Mouse (Mus musculus): Measurements from ENCODE around the gene Gm49486. TPM values are rescaled to one million over a fixed set of nuclear protein-coding genes. Genes with fewer than 3 reads are reported as not detected.

The Gm49486 gene
- polyA plus RNA-seq, 1 experiment from 2014 or later = 0.41 TPM

DNA sequence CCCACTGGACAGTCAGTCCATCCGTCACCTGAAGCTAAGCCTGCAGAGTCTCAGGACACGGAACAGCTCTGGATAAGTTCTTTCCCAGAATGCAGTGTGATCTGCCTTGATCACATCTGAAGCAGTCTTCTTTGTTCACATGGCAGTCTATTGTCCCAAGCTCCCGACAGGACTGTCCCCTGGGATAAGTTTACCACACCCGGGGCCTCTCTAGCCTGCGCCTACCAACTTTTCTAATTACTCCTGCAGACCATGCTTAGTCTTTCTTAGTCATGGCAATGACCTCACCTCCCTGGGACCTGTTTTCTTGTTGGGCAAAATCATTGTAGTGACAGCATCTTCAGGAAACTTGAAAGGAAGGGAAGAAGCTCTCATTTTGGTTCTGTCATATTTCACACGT lies 8.8 kb downstream of the Gm49486 start:
- Histone ChIP-seq H3K27me3 (ENCODE audit: control insufficient read depth, insufficient read depth, low read length) (no peaks in the 10 kb centered on the region), H3K36me3 (replicated peaks; ENCODE audit: control insufficient read depth, insufficient read depth, low read depth, low read length) (no peaks in the 10 kb centered on the region; the same call in 1 of the 2 replicates), H3K4me3 (ENCODE audit: low read depth, low read length) (no peak overlapping the region), H3K9me3 (replicated peaks; ENCODE audit: control insufficient read depth, low read length) (no peaks in the 10 kb centered on the region), H3K27ac (replicated peaks; ENCODE audit: low read depth, low read length) (no peak overlapping the region), H3K4me2 (ENCODE audit: low read depth, low read length) (no peak overlapping the region), H3K4me1 (ENCODE audit: control insufficient read depth, insufficient read depth, low read length) (no peaks in the 10 kb centered on the region), H3K9ac (replicated peaks; ENCODE audit: low read length) (no peak overlapping the region)
- DNase-seq (ENCODE audit: low spot score) (no peak), ATAC-seq (replicated peaks; ENCODE audit: insufficient number of reproducible peaks, low FRiP score, low TSS enrichment, low read depth) (no peak)
- WGBS = 90% methylated on average over 6 of the region's 6 CpGs

- ATAC-seq (replicated peaks; ENCODE audit: insufficient number of reproducible peaks, low FRiP score, low TSS enrichment, low read depth) (peak; percentile 50), DNase-seq (ENCODE audit: low spot score) (no peak)
- H3K36me3 ChIP-seq (replicated peaks; ENCODE audit: control insufficient read depth, insufficient read depth, low read depth, low read length) = no peaks in the 10 kb centered on the region; the same call in 1 of the 2 replicates
These were observed 13.5 kb downstream of the Gm49486 start for GRCm38 (mm10) chr15:79242574-79243233.

DNA sequence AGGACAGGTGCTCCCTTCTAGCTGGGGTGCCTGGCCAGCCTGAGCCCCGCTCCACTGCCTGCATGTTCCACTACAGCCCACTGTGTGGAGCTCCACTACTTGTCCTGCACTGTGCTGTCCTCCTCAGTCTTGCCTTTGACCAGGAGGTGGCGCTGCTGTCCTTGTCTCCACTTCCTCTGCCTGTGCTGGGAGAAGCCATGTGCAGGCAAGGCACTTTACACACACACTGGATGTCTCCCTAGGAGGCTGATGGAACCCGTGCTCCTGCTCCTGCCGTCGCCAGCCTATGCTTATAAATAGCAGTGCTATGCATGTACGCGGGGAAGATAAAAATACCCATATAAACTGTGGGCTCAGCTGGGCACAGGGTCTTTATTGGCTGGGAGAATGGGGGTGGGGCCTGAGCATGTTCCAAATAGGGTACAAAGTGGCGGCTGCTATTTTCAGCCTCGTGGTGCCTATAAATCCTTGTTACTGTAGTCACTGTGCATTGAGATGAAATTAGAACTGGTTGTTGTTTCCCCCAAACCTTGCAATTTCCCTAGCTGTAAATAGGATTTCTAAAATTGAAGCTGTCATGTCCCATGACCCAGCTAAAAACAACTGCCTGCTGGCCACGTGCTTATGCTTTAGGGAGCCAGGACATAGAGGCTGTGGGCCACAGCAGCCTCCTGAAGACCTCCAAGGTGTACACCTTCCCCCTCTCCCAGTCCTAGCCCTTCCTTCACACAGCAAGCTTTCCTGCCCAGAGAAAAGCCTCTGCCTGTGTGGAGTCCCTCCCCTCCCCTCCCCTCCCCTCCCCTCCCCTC lies 14.2 kb downstream of the Gm49486 start:
- no peaks in the 10 kb centered on the region for H3K4me1 ChIP-seq (ENCODE audit: control insufficient read depth, insufficient read depth, low read length)
- no peak overlapping the region for H3K9ac ChIP-seq (replicated peaks; ENCODE audit: low read length)
- DNase-seq (ENCODE audit: low spot score) = peak; percentile 95
- no peaks in the 10 kb centered on the region for H3K9me3 ChIP-seq (replicated peaks; ENCODE audit: control insufficient read depth, low read length)
- 28% methylated on average over 10 of the region's 10 CpGs for WGBS
- H3K27me3 ChIP-seq (ENCODE audit: control insufficient read depth, insufficient read depth, low read length) = no peaks in the 10 kb centered on the region
- H3K4me3 ChIP-seq (ENCODE audit: low read depth, low read length) = no peak overlapping the region
- no peak overlapping the region for H3K4me2 ChIP-seq (ENCODE audit: low read depth, low read length)
- H3K27ac ChIP-seq (replicated peaks; ENCODE audit: low read depth, low read length) = no peak overlapping the region
- H3K36me3 ChIP-seq (replicated peaks; ENCODE audit: control insufficient read depth, insufficient read depth, low read depth, low read length) = no peaks in the 10 kb centered on the region; the same call in 1 of the 2 replicates
- ATAC-seq (replicated peaks; ENCODE audit: insufficient number of reproducible peaks, low FRiP score, low TSS enrichment, low read depth) = peak; percentile 97

More at GRCm38 (mm10) chr15:79242574-79243233, 13.5 kb downstream of the Gm49486 start:
- no peak overlapping the region for H3K9ac ChIP-seq (replicated peaks; ENCODE audit: low read length)
- no peak overlapping the region for H3K4me2 ChIP-seq (ENCODE audit: low read depth, low read length)
- no peak overlapping the region for H3K27ac ChIP-seq (replicated peaks; ENCODE audit: low read depth, low read length)
- no peaks in the 10 kb centered on the region for H3K9me3 ChIP-seq (replicated peaks; ENCODE audit: control insufficient read depth, low read length)
- H3K27me3 ChIP-seq (ENCODE audit: control insufficient read depth, insufficient read depth, low read length) = no peaks in the 10 kb centered on the region
- no peaks in the 10 kb centered on the region for H3K4me1 ChIP-seq (ENCODE audit: control insufficient read depth, insufficient read depth, low read length)
- no peak overlapping the region for H3K4me3 ChIP-seq (ENCODE audit: low read depth, low read length)
- WGBS = 69% methylated on average over 13 of the region's 13 CpGs

DNA sequence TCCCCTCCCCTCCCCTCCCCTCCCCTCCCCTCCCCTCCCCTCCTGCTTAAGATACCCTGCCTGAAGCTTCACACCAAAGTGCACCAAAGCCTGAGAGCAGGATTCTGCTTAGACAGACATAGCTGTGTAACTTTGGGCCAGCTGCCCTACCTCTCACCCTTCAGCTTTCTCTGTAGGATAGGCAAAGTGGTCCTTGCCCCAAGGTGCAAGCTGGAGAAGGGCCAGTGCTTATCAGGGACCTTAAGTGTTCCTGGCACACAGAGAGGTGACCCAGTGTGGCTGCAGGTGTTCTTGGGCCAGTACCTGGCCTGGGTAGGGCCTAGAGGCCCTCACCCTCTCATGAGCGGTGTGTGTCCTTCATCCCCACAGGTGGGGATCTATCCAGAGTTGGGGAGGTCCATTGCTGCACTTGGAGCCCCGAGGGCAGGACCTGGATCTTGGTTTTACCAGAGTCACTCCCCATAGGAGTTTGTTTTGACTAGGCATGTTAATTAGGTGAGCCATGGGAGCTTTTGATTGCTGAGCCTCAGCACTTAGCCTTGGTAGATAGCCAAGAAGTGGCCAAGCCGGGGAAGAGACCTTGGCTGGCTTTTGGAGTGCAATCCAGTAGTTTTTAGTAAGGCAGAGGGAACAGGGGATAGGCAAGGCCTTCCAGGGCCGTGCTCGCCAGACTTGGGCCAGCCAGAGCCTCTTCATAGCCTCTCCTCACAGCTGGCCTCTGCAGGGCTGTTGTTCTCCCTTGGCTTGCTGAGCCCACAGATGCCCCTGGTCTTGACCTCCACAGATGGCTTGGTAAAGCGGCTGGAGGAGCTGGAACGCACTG lies 15.1 kb downstream of the Gm49486 start:
- WGBS = 63% methylated on average over 7 of the region's 7 CpGs
- no peak for DNase-seq (ENCODE audit: low spot score)
- ATAC-seq (replicated peaks; ENCODE audit: insufficient number of reproducible peaks, low FRiP score, low TSS enrichment, low read depth) = no peak
- Histone ChIP-seq H3K36me3 (replicated peaks; ENCODE audit: control insufficient read depth, insufficient read depth, low read depth, low read length) (no peaks in the 10 kb centered on the region; the same call in 1 of the 2 replicates), H3K4me2 (ENCODE audit: low read depth, low read length) (no peak overlapping the region), H3K4me3 (ENCODE audit: low read depth, low read length) (no peak overlapping the region), H3K27ac (replicated peaks; ENCODE audit: low read depth, low read length) (no peak overlapping the region), H3K9me3 (replicated peaks; ENCODE audit: control insufficient read depth, low read length) (no peaks in the 10 kb centered on the region), H3K9ac (replicated peaks; ENCODE audit: low read length) (no peak overlapping the region), H3K4me1 (ENCODE audit: control insufficient read depth, insufficient read depth, low read length) (no peaks in the 10 kb centered on the region), H3K27me3 (ENCODE audit: control insufficient read depth, insufficient read depth, low read length) (no peaks in the 10 kb centered on the region)

GRCm38 (mm10) chr15:79245321-79245720 lies 16.1 kb downstream of the Gm49486 start:
- 90% methylated on average over 3 of the region's 3 CpGs for WGBS

GRCm38 (mm10) chr15:79250236-79250635 lies 21.0 kb downstream of the Gm49486 start:
- no peak overlapping the region for H3K4me3 ChIP-seq (ENCODE audit: low read depth, low read length)
- no peak overlapping the region for H3K9ac ChIP-seq (replicated peaks; ENCODE audit: low read length)

More at GRCm38 (mm10) chr15:79245321-79245720, 16.1 kb downstream of the Gm49486 start:
- Histone ChIP-seq H3K36me3 (replicated peaks; ENCODE audit: control insufficient read depth, insufficient read depth, low read depth, low read length) (no peaks in the 10 kb centered on the region; the same call in 1 of the 2 replicates), H3K4me3 (ENCODE audit: low read depth, low read length) (no peak overlapping the region), H3K4me2 (ENCODE audit: low read depth, low read length) (no peak overlapping the region), H3K27me3 (ENCODE audit: control insufficient read depth, insufficient read depth, low read length) (no peaks in the 10 kb centered on the region), H3K9ac (replicated peaks; ENCODE audit: low read length) (no peak overlapping the region), H3K4me1 (ENCODE audit: control insufficient read depth, insufficient read depth, low read length) (no peaks in the 10 kb centered on the region), H3K9me3 (replicated peaks; ENCODE audit: control insufficient read depth, low read length) (no peaks in the 10 kb centered on the region), H3K27ac (replicated peaks; ENCODE audit: low read depth, low read length) (no peak overlapping the region)
- no peak for ATAC-seq (replicated peaks; ENCODE audit: insufficient number of reproducible peaks, low FRiP score, low TSS enrichment, low read depth)
- no peak for DNase-seq (ENCODE audit: low spot score)

GRCm38 (mm10) chr15:79251168-79251567 lies 22.0 kb downstream of the Gm49486 start:
- Histone ChIP-seq H3K4me1 (ENCODE audit: control insufficient read depth, insufficient read depth, low read length) (peaks cover 6% of the 10 kb centered on the region), H3K4me2 (ENCODE audit: low read depth, low read length) (no peak overlapping the region), H3K27me3 (ENCODE audit: control insufficient read depth, insufficient read depth, low read length) (peaks cover 22% of the 10 kb centered on the region), H3K27ac (replicated peaks; ENCODE audit: low read depth, low read length) (no peak overlapping the region), H3K4me3 (ENCODE audit: low read depth, low read length) (no peak overlapping the region), H3K9ac (replicated peaks; ENCODE audit: low read length) (no peak overlapping the region), H3K36me3 (replicated peaks; ENCODE audit: control insufficient read depth, insufficient read depth, low read depth, low read length) (no peaks in the 10 kb centered on the region; the same call in 1 of the 2 replicates), H3K9me3 (replicated peaks; ENCODE audit: control insufficient read depth, low read length) (no peaks in the 10 kb centered on the region)
- no peak for ATAC-seq (replicated peaks; ENCODE audit: insufficient number of reproducible peaks, low FRiP score, low TSS enrichment, low read depth)
- DNase-seq (ENCODE audit: low spot score) = no peak
- 45% methylated on average over 7 of the region's 7 CpGs for WGBS

More at GRCm38 (mm10) chr15:79250236-79250635, 21.0 kb downstream of the Gm49486 start:
- Histone ChIP-seq H3K4me2 (ENCODE audit: low read depth, low read length) (no peak overlapping the region), H3K27ac (replicated peaks; ENCODE audit: low read depth, low read length) (no peak overlapping the region), H3K4me1 (ENCODE audit: control insufficient read depth, insufficient read depth, low read length) (peaks cover 6% of the 10 kb centered on the region), H3K9me3 (replicated peaks; ENCODE audit: control insufficient read depth, low read length) (no peaks in the 10 kb centered on the region), H3K36me3 (replicated peaks; ENCODE audit: control insufficient read depth, insufficient read depth, low read depth, low read length) (no peaks in the 10 kb centered on the region; the same call in 1 of the 2 replicates), H3K27me3 (ENCODE audit: control insufficient read depth, insufficient read depth, low read length) (peaks cover 22% of the 10 kb centered on the region)
- no peak for DNase-seq (ENCODE audit: low spot score)
- WGBS = 85% methylated on average over 2 of the region's 2 CpGs
- ATAC-seq (replicated peaks; ENCODE audit: insufficient number of reproducible peaks, low FRiP score, low TSS enrichment, low read depth) = no peak
